Mouse (Mus musculus) adrenal gland, postnatal 10 days (tissue): Measurements from ENCODE around the gene Dclre1a. TPM values are rescaled to one million over a fixed set of nuclear protein-coding genes. Genes with fewer than 3 reads are reported as not detected.

ENCODE experiments used
- DNase-seq: peaks from one replicate; pipeline ENCODE4 v3.0.0; 2021; ENCODE audit warnings: mixed read lengths
- long read RNA-seq, 2 experiments: library from polyadenylated mRNA; stranded (forward); transcript quantifications; one replicate each; pipeline ENCODE4 v2.0.0; 2021
- total RNA-seq, 2 experiments: library from RNA; stranded (reverse); gene quantifications; 2 replicates each; pipeline ENCODE4 v1.2.3; 2021

The Dclre1a gene
- 10 to 100 TPM; 12.4 to 13.7 TPM for total RNA-seq
- long read RNA-seq, experiment 1, partial matches to known transcripts: 0 of 4 reads
- long read RNA-seq, experiment 1, other reads (novel, unspliced or antisense): 4 of 4 reads
- long read RNA-seq, experiment 2, partial matches to known transcripts: 1 of 6 reads
- long read RNA-seq, experiment 2, other reads (novel, unspliced or antisense): 5 of 6 reads

GRCm38 (mm10) chr19:56547456-56548229 is at the start of gene Dclre1a:
Gene Dclre1a, minus strand, starts transcription at chr19:56548222.
- DNase-seq: peak; percentile 80

GRCm38 (mm10) chr19:56592472-56592871 is 44.5 kb upstream of the Dclre1a start:
- DNase-seq: no peak

GRCm38 (mm10) chr19:56590250-56590649 is 42.2 kb upstream of the Dclre1a start:
- no peak for DNase-seq

- DNase-seq: no peak
Measured at GRCm38 (mm10) chr19:56589455-56589854, 41.4 kb upstream of the Dclre1a start.

- DNase-seq: no peak
Measured at GRCm38 (mm10) chr19:56589008-56589407, 41.0 kb upstream of the Dclre1a start.

GRCm38 (mm10) chr19:56588205-56588626 is 40.2 kb upstream of the Dclre1a start:
- DNase-seq: peak; percentile 75

- DNase-seq: no peak
Measured at GRCm38 (mm10) chr19:56586320-56586719, 38.3 kb upstream of the Dclre1a start.

GRCm38 (mm10) chr19:56584288-56584687 is 36.3 kb upstream of the Dclre1a start:
- DNase-seq: no peak

- DNase-seq: no peak
Measured at GRCm38 (mm10) chr19:56583785-56584184, 35.8 kb upstream of the Dclre1a start.

- no peak for DNase-seq
Measured at GRCm38 (mm10) chr19:56581981-56582380, 34.0 kb upstream of the Dclre1a start.

- no peak for DNase-seq
Measured at GRCm38 (mm10) chr19:56577801-56578200, 29.8 kb upstream of the Dclre1a start.

GRCm38 (mm10) chr19:56573184-56573583 is 25.2 kb upstream of the Dclre1a start:
- DNase-seq: no peak

- peak; percentile 43 for DNase-seq
Measured at GRCm38 (mm10) chr19:56571913-56572312, 23.9 kb upstream of the Dclre1a start.

- DNase-seq: no peak
Measured at GRCm38 (mm10) chr19:56571234-56571633, 23.2 kb upstream of the Dclre1a start.

GRCm38 (mm10) chr19:56570781-56571180 is 22.8 kb upstream of the Dclre1a start:
- DNase-seq: no peak

GRCm38 (mm10) chr19:56566940-56567339 is 18.9 kb upstream of the Dclre1a start:
- DNase-seq: no peak

- peak; percentile 52 for DNase-seq
Measured at GRCm38 (mm10) chr19:56566041-56566440, 18.0 kb upstream of the Dclre1a start.

GRCm38 (mm10) chr19:56565358-56565757 is 17.3 kb upstream of the Dclre1a start:
- no peak for DNase-seq

GRCm38 (mm10) chr19:56563469-56563868 is 15.4 kb upstream of the Dclre1a start:
- DNase-seq: no peak

GRCm38 (mm10) chr19:56562433-56563138 is 14.6 kb upstream of the Dclre1a start:
- DNase-seq: no peak

- DNase-seq: peak; percentile 54
Measured at GRCm38 (mm10) chr19:56555972-56556371, 8.0 kb upstream of the Dclre1a start.

- no peak for DNase-seq
Measured at GRCm38 (mm10) chr19:56553177-56553576, 5.2 kb upstream of the Dclre1a start.

GRCm38 (mm10) chr19:56549033-56549680 is 1.1 kb upstream of the Dclre1a start:
- DNase-seq: no peak
